Mouse (Mus musculus) gastrocnemius, adult 8-10 months (tissue): Measurements from ENCODE around the gene Exoc3l2. TPM values are rescaled to one million over a fixed set of nuclear protein-coding genes. Genes with fewer than 3 reads are reported as not detected.

ENCODE experiments used
- DNase-seq, 2 experiments: peaks; one replicate each; pipeline ENCODE4 v3.0.0; 2022; ENCODE audit warnings: low spot score in 2 of 2
- total RNA-seq, 4 experiments: library from RNA; stranded (reverse); gene quantifications; 2 replicates each; pipeline ENCODE4 v1.2.4; 2022

Exoc3l2 gene
- total RNA-seq = under 1 TPM; 0.27 to 0.80 (median 0.35) TPM

GRCm38 (mm10) chr7:19462884-19463381 is at the start of gene Exoc3l2:
TSS of gene Exoc3l2 (plus strand) at chr7:19463331.
- DNase-seq = no peak

GRCm38 (mm10) chr7:19413525-19413924 is 49.6 kb upstream of the Exoc3l2 start:
- DNase-seq = no peak

GRCm38 (mm10) chr7:19416590-19416989 is 46.5 kb upstream of the Exoc3l2 start:
- DNase-seq = no peak

GRCm38 (mm10) chr7:19420121-19420520 is 43.0 kb upstream of the Exoc3l2 start:
- DNase-seq = no peak

- peak; percentile 64 to 76 for DNase-seq
These were observed 42.1 kb upstream of the Exoc3l2 start for GRCm38 (mm10) chr7:19420821-19421636.

- no peak for DNase-seq
These were observed 40.0 kb upstream of the Exoc3l2 start for GRCm38 (mm10) chr7:19423083-19423482.

GRCm38 (mm10) chr7:19424051-19424450 is 39.1 kb upstream of the Exoc3l2 start:
- DNase-seq = peak in 1 of 2 experiments; percentile 54

GRCm38 (mm10) chr7:19426349-19426748 is 36.8 kb upstream of the Exoc3l2 start:
- no peak for DNase-seq

GRCm38 (mm10) chr7:19426888-19427287 is 36.2 kb upstream of the Exoc3l2 start:
- DNase-seq = no peak

GRCm38 (mm10) chr7:19427999-19428650 is 35.0 kb upstream of the Exoc3l2 start:
- DNase-seq = no peak

GRCm38 (mm10) chr7:19429726-19430125 is 33.4 kb upstream of the Exoc3l2 start:
- DNase-seq = no peak

- DNase-seq = no peak
These were observed 32.7 kb upstream of the Exoc3l2 start for GRCm38 (mm10) chr7:19430402-19430801.

- DNase-seq = no peak
These were observed 30.7 kb upstream of the Exoc3l2 start for GRCm38 (mm10) chr7:19432475-19432874.

- no peak for DNase-seq
These were observed 26.9 kb upstream of the Exoc3l2 start for GRCm38 (mm10) chr7:19436276-19436675.

GRCm38 (mm10) chr7:19437048-19437447 is 26.1 kb upstream of the Exoc3l2 start:
- DNase-seq = no peak

- no peak for DNase-seq
These were observed 21.6 kb upstream of the Exoc3l2 start for GRCm38 (mm10) chr7:19441448-19442091.

- peak; percentile 63 to 66 for DNase-seq
These were observed 19.8 kb upstream of the Exoc3l2 start for GRCm38 (mm10) chr7:19443344-19443743.

- DNase-seq = no peak
These were observed 18.3 kb upstream of the Exoc3l2 start for GRCm38 (mm10) chr7:19444801-19445200.

GRCm38 (mm10) chr7:19447689-19448088 is 15.4 kb upstream of the Exoc3l2 start:
- no peak for DNase-seq

GRCm38 (mm10) chr7:19449165-19449564 is 14.0 kb upstream of the Exoc3l2 start:
- no peak for DNase-seq

GRCm38 (mm10) chr7:19455186-19455585 is 7.9 kb upstream of the Exoc3l2 start:
- no peak for DNase-seq
